Mouse (Mus musculus): ENCODE data around the gene Mknk2. TPM values are rescaled to one million over a fixed set of nuclear protein-coding genes. Genes with fewer than 3 reads are reported as not detected.

Mknk2 gene
- polyA plus RNA-seq, 1 experiment: 59.3 TPM

DNA sequence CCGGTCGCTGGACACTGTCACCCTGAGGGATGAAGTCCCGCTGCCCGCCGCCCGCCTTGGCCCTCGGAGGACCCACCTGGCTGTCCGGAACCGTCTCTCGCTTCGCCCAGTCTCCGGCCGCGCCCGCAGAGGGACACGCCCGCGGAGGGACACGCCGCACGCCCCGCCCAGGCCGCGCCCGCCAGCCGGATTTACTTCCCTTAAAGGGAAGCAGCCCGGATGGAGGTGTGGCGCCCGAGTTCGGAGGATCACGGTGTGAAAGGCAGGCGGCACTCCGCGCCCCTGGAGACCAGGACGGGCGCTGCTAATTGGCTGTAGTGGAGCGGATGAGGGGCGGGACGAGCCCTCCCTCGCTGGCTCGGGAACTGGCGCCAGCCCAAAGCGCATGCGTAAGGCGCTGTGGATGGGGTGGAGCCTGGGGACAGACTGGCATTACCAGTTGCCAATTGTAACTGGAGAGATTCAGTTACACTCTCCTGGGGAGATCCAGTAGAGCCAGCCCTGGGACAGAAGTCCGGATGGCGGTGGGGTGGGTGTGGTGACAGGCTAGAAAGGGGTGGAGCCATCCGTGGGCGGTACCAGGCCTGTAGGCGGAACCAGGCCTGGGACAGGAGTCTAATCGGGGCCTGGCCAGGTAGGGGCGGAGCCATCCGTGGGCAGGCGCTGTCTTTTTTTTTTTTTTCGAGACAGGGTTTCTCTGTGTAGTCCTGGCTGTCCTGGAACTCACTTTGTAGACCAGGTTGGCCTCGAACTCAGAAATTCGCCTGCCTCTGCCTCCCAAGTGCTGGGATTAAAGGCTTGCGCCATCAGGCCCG lies 24.0 kb upstream of the Mknk2 start, which contains the start of the genes Mob3a and Izumo4:
Gene Mob3a (minus strand): TSS at position 257 of the 815 bp plus-strand sequence.
Gene Izumo4 (plus strand): TSS at position 464 of the 815 bp plus-strand sequence.
- TF ChIP-seq CTCF (IDR thresholded peaks at IDR 0.05; ENCODE audit: borderline replicate concordance, insufficient read depth, low read depth, low read length): no peak
- peak; percentile 58; the same call in 1 of the 2 replicates for TF ChIP-seq POLR2A (IDR thresholded peaks at IDR 0.05; ENCODE audit: borderline replicate concordance, insufficient read depth, low read length)
- Histone ChIP-seq H3K27ac (ENCODE audit: insufficient read depth, low read length) (peak within 1 kb of the TSS; percentile 32), H3K4me3 (replicated peaks; ENCODE audit: insufficient read depth, low read depth, low read length) (peak within 1 kb of the TSS; percentile 68), H3K27me3 (ENCODE audit: control insufficient read depth, insufficient read depth, low read length) (no peaks in the 10 kb centered on the region), H3K4me1 (ENCODE audit: control insufficient read depth, insufficient read depth, low read length) (peaks cover 28% of the 10 kb centered on the region)
- peak; percentile 99 to 100 for DNase-seq
- WGBS: under 1% methylated on average over 59 of the region's 59 CpGs

DNA sequence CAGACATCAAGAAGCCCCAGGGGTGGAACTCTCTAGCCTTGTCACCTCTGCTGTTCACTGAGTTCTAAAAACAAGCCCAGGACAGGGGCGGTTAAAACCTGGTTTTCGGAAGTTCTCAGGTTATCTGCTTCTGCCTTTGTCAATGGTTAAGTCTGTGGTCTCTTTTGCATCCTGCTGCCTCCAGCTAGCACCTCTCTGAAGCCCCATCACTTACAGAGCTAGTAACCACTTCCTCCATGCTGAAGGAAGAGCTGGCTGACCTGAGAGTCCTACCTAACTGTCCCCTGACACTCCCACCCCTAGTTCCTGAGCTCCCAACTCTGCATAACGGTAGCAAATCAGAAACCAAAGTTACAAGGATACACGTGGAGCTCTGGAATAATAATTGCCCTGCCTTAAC lies 22.8 kb upstream of the Mknk2 start:
- 49% methylated on average over 4 of the region's 4 CpGs for WGBS
- no peak overlapping the region for H3K27ac ChIP-seq (ENCODE audit: insufficient read depth, low read length)
- no peak for DNase-seq
- H3K4me1 ChIP-seq (ENCODE audit: control insufficient read depth, insufficient read depth, low read length): peaks cover 28% of the 10 kb centered on the region
- no peaks in the 10 kb centered on the region for H3K27me3 ChIP-seq (ENCODE audit: control insufficient read depth, insufficient read depth, low read length)
- TF ChIP-seq CTCF (IDR thresholded peaks at IDR 0.05; ENCODE audit: borderline replicate concordance, insufficient read depth, low read depth, low read length) (no peak), POLR2A (IDR thresholded peaks at IDR 0.05; ENCODE audit: borderline replicate concordance, insufficient read depth, low read length) (no peak)
- H3K4me3 ChIP-seq (replicated peaks; ENCODE audit: insufficient read depth, low read depth, low read length): no peak overlapping the region

DNA sequence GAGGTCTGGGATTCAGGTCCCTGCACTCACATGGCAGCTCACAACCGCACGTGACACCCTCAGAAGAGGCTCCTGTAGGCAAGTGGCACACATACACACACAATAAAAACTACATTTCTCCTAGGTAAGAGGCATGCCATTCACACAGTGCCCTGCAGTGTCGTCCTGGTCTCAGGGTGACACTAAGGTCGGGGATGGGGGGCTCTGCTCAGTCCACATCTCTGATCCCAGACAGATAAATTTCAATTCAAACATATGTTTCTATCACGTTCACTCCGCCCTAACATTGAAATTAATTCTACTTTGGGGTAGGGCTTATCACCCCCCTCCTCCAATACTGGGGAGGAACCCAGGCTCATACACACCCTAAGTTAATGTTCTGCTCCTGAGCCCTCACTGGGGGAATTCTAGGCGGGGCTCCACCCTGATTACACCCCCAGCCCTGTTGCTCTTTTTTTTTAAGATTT lies 22.2 kb upstream of the Mknk2 start:
- DNase-seq: no peak
- 86% methylated on average over 7 of the region's 7 CpGs for WGBS
- no peak overlapping the region for H3K27ac ChIP-seq (ENCODE audit: insufficient read depth, low read length)
- TF ChIP-seq POLR2A (IDR thresholded peaks at IDR 0.05; ENCODE audit: borderline replicate concordance, insufficient read depth, low read length) (no peak), CTCF (IDR thresholded peaks at IDR 0.05; ENCODE audit: borderline replicate concordance, insufficient read depth, low read depth, low read length) (no peak)
- no peaks in the 10 kb centered on the region for H3K27me3 ChIP-seq (ENCODE audit: control insufficient read depth, insufficient read depth, low read length)
- H3K4me3 ChIP-seq (replicated peaks; ENCODE audit: insufficient read depth, low read depth, low read length): no peak overlapping the region
- H3K4me1 ChIP-seq (ENCODE audit: control insufficient read depth, insufficient read depth, low read length): peaks cover 23% of the 10 kb centered on the region

DNA sequence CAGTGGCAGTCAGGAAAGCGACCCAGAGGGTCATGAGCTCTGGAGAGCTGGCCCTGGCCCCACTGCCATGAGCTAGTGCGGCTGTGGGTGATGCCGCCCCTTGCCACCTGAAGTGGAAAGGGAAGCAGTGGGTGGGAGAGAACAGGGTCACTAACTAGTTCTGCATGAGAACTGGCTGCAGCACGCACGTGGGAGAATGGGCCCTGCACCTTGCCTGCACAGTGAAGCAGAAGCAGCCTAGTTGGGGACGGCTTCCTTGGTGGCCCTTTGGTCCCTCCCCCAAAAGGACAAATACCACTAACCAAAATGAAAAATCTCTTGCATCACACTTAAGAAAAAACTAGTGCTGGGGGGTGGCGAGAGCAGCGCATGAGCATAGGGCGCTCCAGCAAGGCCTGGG lies 20.7 kb upstream of the Mknk2 start:
- DNase-seq: no peak
- Histone ChIP-seq H3K4me1 (ENCODE audit: control insufficient read depth, insufficient read depth, low read length) (peaks cover 11% of the 10 kb centered on the region), H3K27me3 (ENCODE audit: control insufficient read depth, insufficient read depth, low read length) (no peaks in the 10 kb centered on the region), H3K4me3 (replicated peaks; ENCODE audit: insufficient read depth, low read depth, low read length) (no peak overlapping the region), H3K27ac (ENCODE audit: insufficient read depth, low read length) (no peak overlapping the region)
- 86% methylated on average over 9 of the region's 9 CpGs for WGBS
- TF ChIP-seq POLR2A (IDR thresholded peaks at IDR 0.05; ENCODE audit: borderline replicate concordance, insufficient read depth, low read length) (no peak), CTCF (IDR thresholded peaks at IDR 0.05; ENCODE audit: borderline replicate concordance, insufficient read depth, low read depth, low read length) (no peak)

DNA sequence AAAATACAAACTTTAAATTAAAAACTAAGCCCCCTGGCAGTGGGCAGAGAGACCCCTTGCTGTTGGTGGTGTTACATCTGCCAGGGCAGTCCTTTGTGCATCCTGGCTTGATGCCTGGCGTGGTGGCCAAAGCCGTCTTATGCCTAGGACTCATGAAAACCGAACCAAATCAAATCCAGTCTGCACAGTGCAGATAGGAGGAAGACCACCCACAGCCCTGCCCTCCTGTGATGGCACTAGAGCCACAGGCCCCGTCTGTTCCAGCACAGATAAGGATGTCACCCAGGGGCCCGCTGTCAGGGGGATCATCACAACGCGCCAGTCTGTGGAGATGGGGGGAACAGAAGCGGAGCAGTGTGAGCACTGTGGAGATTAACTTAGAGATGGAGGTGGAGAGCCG lies 19.9 kb upstream of the Mknk2 start:
- Histone ChIP-seq H3K27ac (ENCODE audit: insufficient read depth, low read length) (no peak overlapping the region), H3K27me3 (ENCODE audit: control insufficient read depth, insufficient read depth, low read length) (no peaks in the 10 kb centered on the region), H3K4me3 (replicated peaks; ENCODE audit: insufficient read depth, low read depth, low read length) (no peak overlapping the region), H3K4me1 (ENCODE audit: control insufficient read depth, insufficient read depth, low read length) (peaks cover 11% of the 10 kb centered on the region; the same call in 1 of the 2 replicates)
- TF ChIP-seq CTCF (IDR thresholded peaks at IDR 0.05; ENCODE audit: borderline replicate concordance, insufficient read depth, low read depth, low read length) (no peak), POLR2A (IDR thresholded peaks at IDR 0.05; ENCODE audit: borderline replicate concordance, insufficient read depth, low read length) (no peak)
- WGBS: 41% methylated on average over 9 of the region's 9 CpGs
- DNase-seq: no peak

DNA sequence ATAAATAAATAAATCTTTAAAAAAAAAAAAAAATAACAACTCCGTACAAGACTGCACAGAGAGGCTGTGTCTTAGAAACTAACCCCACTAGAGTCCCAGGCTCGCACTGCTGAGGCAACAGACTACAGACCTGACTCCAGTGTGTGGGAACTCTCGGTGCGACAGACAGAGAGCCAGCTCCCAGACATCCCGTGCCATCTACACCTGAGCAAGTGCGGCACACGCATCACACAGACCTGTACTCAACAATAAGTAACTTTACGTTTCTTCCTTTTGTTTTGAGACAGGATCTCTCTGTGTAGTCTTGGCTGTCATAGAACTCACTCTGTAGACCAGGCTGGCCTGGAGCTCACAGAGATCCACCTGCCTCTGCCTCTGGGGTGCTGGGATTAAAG lies 19.5 kb upstream of the Mknk2 start:
- 88% methylated on average over 8 of the region's 8 CpGs for WGBS
- Histone ChIP-seq H3K27me3 (ENCODE audit: control insufficient read depth, insufficient read depth, low read length) (no peaks in the 10 kb centered on the region), H3K4me3 (replicated peaks; ENCODE audit: insufficient read depth, low read depth, low read length) (no peak overlapping the region), H3K27ac (ENCODE audit: insufficient read depth, low read length) (no peak overlapping the region), H3K4me1 (ENCODE audit: control insufficient read depth, insufficient read depth, low read length) (peaks cover 11% of the 10 kb centered on the region; the same call in 1 of the 2 replicates)
- DNase-seq: no peak
- TF ChIP-seq CTCF (IDR thresholded peaks at IDR 0.05; ENCODE audit: borderline replicate concordance, insufficient read depth, low read depth, low read length): no peak
- no peak for TF ChIP-seq POLR2A (IDR thresholded peaks at IDR 0.05; ENCODE audit: borderline replicate concordance, insufficient read depth, low read length)

DNA sequence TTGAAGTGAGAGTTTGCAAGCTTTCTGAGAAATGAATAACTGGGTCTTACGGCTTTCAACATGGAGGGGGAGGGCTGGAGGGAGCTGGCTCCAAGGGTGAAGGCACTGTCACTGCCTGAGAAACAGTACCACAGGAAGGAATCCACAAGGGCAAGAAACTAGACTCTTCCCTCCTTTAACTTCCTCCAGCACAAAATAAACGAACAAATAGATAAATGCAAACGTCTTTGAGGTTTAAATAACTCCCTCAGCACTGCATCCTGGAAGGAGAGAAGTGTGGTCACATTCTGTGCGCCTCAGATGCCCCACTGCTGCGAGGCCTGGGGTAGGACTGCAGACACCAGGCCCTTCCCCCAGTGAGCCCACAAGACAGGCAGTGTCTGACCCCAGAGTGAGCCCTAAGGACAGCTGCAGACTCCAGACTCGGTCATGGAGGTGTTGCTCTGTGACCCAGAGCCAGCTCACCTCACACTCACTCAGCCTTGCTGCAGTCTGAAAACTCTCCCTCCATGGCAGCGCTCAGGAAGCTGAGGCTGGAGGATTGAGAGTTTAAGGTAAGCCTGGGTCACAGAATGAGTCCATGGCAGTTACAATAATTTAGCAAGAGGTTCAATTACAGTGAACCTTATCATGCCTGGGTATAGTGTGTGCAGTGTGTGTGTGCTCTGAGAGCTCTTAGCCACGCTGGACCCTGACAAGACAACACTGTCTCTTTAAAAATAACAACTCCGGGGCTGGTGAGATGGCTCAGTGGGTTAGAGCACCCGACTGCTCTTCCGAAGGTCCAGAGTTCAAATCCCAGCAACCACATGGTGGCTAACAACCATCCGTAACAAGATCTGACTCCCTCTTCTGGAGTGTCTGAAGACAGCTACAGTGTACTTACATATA lies 18.8 kb upstream of the Mknk2 start:
- no peak for DNase-seq
- Histone ChIP-seq H3K4me1 (ENCODE audit: control insufficient read depth, insufficient read depth, low read length) (peaks cover 11% of the 10 kb centered on the region; the same call in 1 of the 2 replicates), H3K4me3 (replicated peaks; ENCODE audit: insufficient read depth, low read depth, low read length) (no peak overlapping the region), H3K27ac (ENCODE audit: insufficient read depth, low read length) (no peak overlapping the region), H3K27me3 (ENCODE audit: control insufficient read depth, insufficient read depth, low read length) (no peaks in the 10 kb centered on the region)
- 76% methylated on average over 12 of the region's 12 CpGs for WGBS
- TF ChIP-seq CTCF (IDR thresholded peaks at IDR 0.05; ENCODE audit: borderline replicate concordance, insufficient read depth, low read depth, low read length) (no peak), POLR2A (IDR thresholded peaks at IDR 0.05; ENCODE audit: borderline replicate concordance, insufficient read depth, low read length) (no peak)

All from cerebellum, adult 2 months (tissue).